Mouse (Mus musculus) lung, embryonic 14.5 days (tissue): ENCODE measurements at regions not wholly inside any gene's neighbourhood (a gene's known extent, or its start where the extent isn't known, plus 50 kb on each side); places are given as distances from the start of the nearest gene placed in this dataset.

Experiments used
- ATAC-seq: fragments of 200-750 bp; cut with Nextera tagmentation; 2 replicates; pipeline ENCODE4 v1.8.0; 2017; ENCODE audit warnings: mild to moderate bottlenecking, moderate TSS enrichment, moderate library complexity; ENCODE audit not compliant: insufficient read depth
- DNase-seq: peaks from one replicate; pipeline ENCODE4 v3.0.0-alpha.2; 2015
- H3K27ac ChIP-seq: fragments of 300-500 bp; sonication (generic); 2 replicates; pipeline ENCODE4 v1.5.1; 2014; ENCODE audit warnings: low read depth, mild to moderate bottlenecking, moderate library complexity
- H3K27me3 ChIP-seq: fragments of 300-500 bp; sonication (generic); 2 replicates; pipeline ENCODE4 v1.6.1; 2014; ENCODE audit warnings: low read length, control low read depth; ENCODE audit not compliant: insufficient read depth
- H3K36me3 ChIP-seq: fragments of 300-500 bp; sonication (generic); 2 replicates; pipeline ENCODE4 v1.6.1; 2014; ENCODE audit warnings: control low read depth; ENCODE audit not compliant: insufficient read depth
- H3K4me1 ChIP-seq: fragments of 300-500 bp; sonication (generic); 2 replicates; pipeline ENCODE4 v1.6.1; 2014; ENCODE audit warnings: antibody characterized with exemption, control low read depth; ENCODE audit not compliant: insufficient read depth
- H3K4me2 ChIP-seq: fragments of 300-500 bp; sonication (generic); 2 replicates; pipeline ENCODE4 v1.6.1; 2014; ENCODE audit warnings: mild to moderate bottlenecking
- H3K4me3 ChIP-seq: fragments of 300-500 bp; sonication (generic); 2 replicates; pipeline ENCODE4 v1.5.1; 2014; ENCODE audit warnings: low read depth, low read length
- H3K9ac ChIP-seq: fragments of 300-500 bp; sonication (generic); 2 replicates; pipeline ENCODE4 v1.6.1; 2014
- H3K9me3 ChIP-seq: fragments of 300-500 bp; sonication (generic); 2 replicates; pipeline ENCODE4 v1.6.1; 2016; ENCODE audit warnings: low read depth, low read length, control low read depth
- CTCF ChIP-seq: IDR thresholded peaks from 2 replicates; pipeline ENCODE4 v1.5.1; 2016; ENCODE audit warnings: antibody characterized with exemption, low read depth
- WGBS: fragments of 180-500 bp; shearing (Covaris S2); extraction: QIAGEN DNeasy Blood & Tissue Kit; methylation state at CpG from one replicate; pipeline ENCODE4 v1.1.7; 2014; 5-methylcytosine and 5-hydroxymethylcytosine counted together

GRCm38 (mm10) chr11:82608963-82609362 lies 155.2 kb downstream of the Cct6b start:
- no peak overlapping the region for H3K4me3 ChIP-seq
- WGBS, result 59% methylated on average over 1 of the region's 1 CpGs
- H3K4me1 ChIP-seq, result no peaks in the 10 kb centered on the region
- no peaks in the 10 kb centered on the region for H3K36me3 ChIP-seq
- no peak overlapping the region for H3K4me2 ChIP-seq
- DNase-seq (no peak), ATAC-seq (no peak)
- H3K9ac ChIP-seq, result no peak overlapping the region
- no peak overlapping the region for H3K27ac ChIP-seq
- no peaks in the 10 kb centered on the region for H3K27me3 ChIP-seq
- H3K9me3 ChIP-seq, result no peaks in the 10 kb centered on the region
- no peak for TF ChIP-seq CTCF

DNA sequence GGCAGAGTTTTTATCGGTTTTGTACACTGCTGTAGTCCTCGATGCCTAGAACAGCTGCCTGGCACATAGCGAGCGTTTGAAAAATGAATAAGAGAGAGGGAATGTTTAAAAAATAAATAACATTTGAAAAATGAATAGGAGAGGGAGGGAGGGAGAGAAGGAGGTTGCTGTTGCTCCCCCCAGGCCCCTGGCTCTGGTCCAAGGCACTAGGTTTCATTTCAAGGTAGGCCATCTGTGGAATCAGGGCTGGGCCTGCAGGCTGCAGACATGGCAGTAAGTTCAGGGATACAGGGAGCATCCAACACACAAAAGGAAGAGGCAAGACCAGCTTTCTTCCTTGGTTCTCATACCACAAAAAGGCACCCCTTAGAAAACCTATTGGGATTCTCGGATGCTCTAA lies 156.5 kb downstream of the Cct6b start:
- ATAC-seq (no peak), DNase-seq (no peak)
- WGBS, result 47% methylated on average over 5 of the region's 5 CpGs
- Histone ChIP-seq H3K27me3 (no peaks in the 10 kb centered on the region), H3K9me3 (no peaks in the 10 kb centered on the region), H3K27ac (no peak overlapping the region), H3K4me2 (no peak overlapping the region), H3K4me3 (no peak overlapping the region), H3K9ac (no peak overlapping the region), H3K4me1 (no peaks in the 10 kb centered on the region), H3K36me3 (no peaks in the 10 kb centered on the region)
- TF ChIP-seq CTCF, result no peak

- WGBS, result 35% methylated on average over 7 of the region's 7 CpGs
- no peaks in the 10 kb centered on the region for H3K27me3 ChIP-seq
- no peaks in the 10 kb centered on the region for H3K4me1 ChIP-seq
- ATAC-seq, result no peak
- no peaks in the 10 kb centered on the region for H3K36me3 ChIP-seq
- H3K4me2 ChIP-seq, result no peak overlapping the region
- no peak overlapping the region for H3K27ac ChIP-seq
- no peak overlapping the region for H3K4me3 ChIP-seq
- H3K9ac ChIP-seq, result no peak overlapping the region
- no peak for DNase-seq
- no peaks in the 10 kb centered on the region for H3K9me3 ChIP-seq
- no peak for TF ChIP-seq CTCF
Measured at GRCm38 (mm10) chr11:82604251-82604835, 159.8 kb downstream of the Cct6b start.

- no peak overlapping the region for H3K4me3 ChIP-seq
- H3K36me3 ChIP-seq, result no peaks in the 10 kb centered on the region
- H3K27ac ChIP-seq, result no peak overlapping the region
- DNase-seq (peak; percentile 65), ATAC-seq (peak; percentile 44; the same call in 1 of the 2 replicates)
- H3K4me1 ChIP-seq, result no peaks in the 10 kb centered on the region
- no peak for TF ChIP-seq CTCF
- no peak overlapping the region for H3K9ac ChIP-seq
- H3K4me2 ChIP-seq, result no peak overlapping the region
- no peaks in the 10 kb centered on the region for H3K9me3 ChIP-seq
- H3K27me3 ChIP-seq, result 0 out of 2 replicates have a peak, but pooled peaks cover 5% of the 10 kb centered on the region
- 16% methylated on average over 11 of the region's 11 CpGs for WGBS
Measured at GRCm38 (mm10) chr11:82602818-82603217, 161.3 kb downstream of the Cct6b start.

DNA sequence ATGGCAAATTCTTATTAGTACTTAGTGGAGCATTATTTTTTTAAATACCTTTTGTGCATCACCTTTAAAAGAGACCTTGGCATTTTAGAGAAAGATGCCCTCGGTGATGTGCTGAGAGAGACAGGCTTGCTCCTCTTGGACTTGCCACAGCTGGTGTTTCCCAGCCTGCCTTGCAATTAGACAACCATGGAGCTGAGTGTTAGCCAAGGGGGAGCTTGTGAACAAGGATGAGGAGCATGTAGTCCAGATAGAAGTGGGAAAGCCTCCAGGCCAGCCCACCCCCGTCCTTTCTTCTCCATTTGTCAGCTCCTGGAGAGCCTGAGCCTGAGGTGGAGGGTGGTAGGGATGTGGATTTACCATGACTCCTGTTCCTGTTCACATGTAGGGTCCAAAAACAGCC lies 161.9 kb downstream of the Cct6b start:
- no peak for TF ChIP-seq CTCF
- no peak overlapping the region for H3K9ac ChIP-seq
- no peaks in the 10 kb centered on the region for H3K9me3 ChIP-seq
- H3K4me2 ChIP-seq, result no peak overlapping the region
- 0 out of 2 replicates have a peak, but pooled peaks cover 5% of the 10 kb centered on the region for H3K27me3 ChIP-seq
- no peak for ATAC-seq
- H3K4me1 ChIP-seq, result no peaks in the 10 kb centered on the region
- no peak overlapping the region for H3K4me3 ChIP-seq
- no peaks in the 10 kb centered on the region for H3K36me3 ChIP-seq
- 43% methylated on average over 2 of the region's 2 CpGs for WGBS
- H3K27ac ChIP-seq, result no peak overlapping the region
- DNase-seq, result no peak

DNA sequence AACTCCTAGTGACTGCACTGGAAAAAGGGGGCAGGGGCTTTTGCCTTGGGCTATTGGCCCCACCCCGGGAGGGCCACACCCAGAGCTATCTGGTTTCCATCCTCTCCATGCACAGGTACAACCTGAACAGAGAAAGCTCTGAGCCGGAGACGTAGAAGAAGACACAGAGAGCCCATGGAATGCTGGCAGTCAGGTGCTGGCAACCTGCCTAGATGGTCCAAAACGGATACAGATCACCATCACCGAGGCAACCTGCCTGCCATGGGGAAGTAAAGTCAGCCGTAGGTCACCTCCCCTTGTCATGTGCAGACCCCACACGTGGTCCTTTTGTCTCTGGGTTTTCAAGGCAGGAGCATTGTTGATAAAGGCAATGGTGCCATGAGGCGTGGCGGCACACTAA lies 164.0 kb downstream of the Cct6b start:
- Histone ChIP-seq H3K4me2 (no peak overlapping the region), H3K4me3 (no peak overlapping the region), H3K9ac (no peak overlapping the region), H3K36me3 (no peaks in the 10 kb centered on the region), H3K9me3 (no peaks in the 10 kb centered on the region), H3K4me1 (no peaks in the 10 kb centered on the region), H3K27me3 (0 out of 2 replicates have a peak, but pooled peaks cover 5% of the 10 kb centered on the region), H3K27ac (no peak overlapping the region)
- WGBS, result 66% methylated on average over 9 of the region's 9 CpGs
- TF ChIP-seq CTCF, result no peak
- no peak for ATAC-seq
- DNase-seq, result no peak

- Histone ChIP-seq H3K4me2 (no peak overlapping the region), H3K9ac (no peak overlapping the region), H3K4me3 (no peak overlapping the region), H3K4me1 (no peaks in the 10 kb centered on the region), H3K27ac (no peak overlapping the region), H3K27me3 (0 out of 2 replicates have a peak, but pooled peaks cover 5% of the 10 kb centered on the region), H3K36me3 (no peaks in the 10 kb centered on the region), H3K9me3 (no peaks in the 10 kb centered on the region)
- 20% methylated on average over 6 of the region's 6 CpGs for WGBS
- DNase-seq, result no peak
- ATAC-seq, result no peak
- TF ChIP-seq CTCF, result no peak
Measured at GRCm38 (mm10) chr11:82597757-82598156, 166.4 kb downstream of the Cct6b start.
